Mouse (Mus musculus) kidney, adult 9 months (tissue): ENCODE measurements around the gene Aasdhppt.
A peak's percentile ranks its signal among the peaks of the same experiment; 100 is the strongest.

Experiments used
- DNase-seq: peaks from one replicate; pipeline ENCODE4 v3.0.0; 2022

The Aasdhppt gene

GRCm38 (mm10) chr9:4309351-4310085 is at the start of gene Aasdhppt, which contains the start of gene Kbtbd3:
Gene Aasdhppt, minus strand, starts transcription at chr9:4309471.
Gene Kbtbd3, plus strand, starts transcription at chr9:4309833.
- peak; percentile 99 for DNase-seq

- no peak for DNase-seq
Observed at GRCm38 (mm10) chr9:4353163-4353562, 43.9 kb upstream of the Aasdhppt start.

- no peak for DNase-seq
Observed at GRCm38 (mm10) chr9:4318939-4319721, 9.9 kb upstream of the Aasdhppt start.

- DNase-seq: no peak
Observed at GRCm38 (mm10) chr9:4315746-4316145, 6.5 kb upstream of the Aasdhppt start.

- DNase-seq: no peak
Observed at GRCm38 (mm10) chr9:4313946-4314345, 4.7 kb upstream of the Aasdhppt start.

- no peak for DNase-seq
Observed at GRCm38 (mm10) chr9:4311162-4311561, 1.9 kb upstream of the Aasdhppt start.

- no peak for DNase-seq
Observed at GRCm38 (mm10) chr9:4310706-4311105, 1.4 kb upstream of the Aasdhppt start.

- DNase-seq: no peak
Observed at GRCm38 (mm10) chr9:4308628-4309350, 482 bp downstream of the Aasdhppt start.

GRCm38 (mm10) chr9:4304867-4305266 is 4.4 kb downstream of the Aasdhppt start:
- no peak for DNase-seq

GRCm38 (mm10) chr9:4300466-4300865 is 8.8 kb downstream of the Aasdhppt start:
- DNase-seq: no peak

- DNase-seq: no peak
Observed at GRCm38 (mm10) chr9:4283850-4284249, 25.4 kb downstream of the Aasdhppt start.

- DNase-seq: no peak
Observed at GRCm38 (mm10) chr9:4266881-4267280, 42.4 kb downstream of the Aasdhppt start.

- no peak for DNase-seq
Observed at GRCm38 (mm10) chr9:4260746-4261090, 48.6 kb downstream of the Aasdhppt start.

GRCm38 (mm10) chr9:4259841-4260745 is 49.2 kb downstream of the Aasdhppt start:
- DNase-seq: no peak

- no peak for DNase-seq
Observed at GRCm38 (mm10) chr9:4259074-4259473, 50.2 kb downstream of the Aasdhppt start.
